Mouse (Mus musculus) kidney, adult 2 months (tissue): ENCODE results near the gene Ldb2.

ENCODE experiments used
- CTCF ChIP-seq: fragments of 200-500 bp; conservative IDR thresholded peaks from 2 replicates; pipeline ENCODE4 v1.5.1; 2011; ENCODE audit warnings: low read depth, mild to moderate bottlenecking, control low read depth, low read length, moderate library complexity, mixed read lengths; ENCODE audit not compliant: insufficient read depth, insufficient read length
- POLR2A ChIP-seq: fragments of 200-500 bp; IDR thresholded peaks from one replicate; pipeline ENCODE4 v1.6.1; 2011; ENCODE audit warnings: low read depth, low read length, control low read depth

- TF ChIP-seq CTCF (no peak), POLR2A (no peak)
These were observed 318.1 kb downstream of the Ldb2 start for GRCm38 (mm10) chr5:44481406-44481805.
